Mouse (Mus musculus) bone marrow macrophage, adult 2 months (primary cell): ENCODE results near the gene Fkbp1b. TPM values are rescaled to one million over a fixed set of nuclear protein-coding genes. Genes with fewer than 3 reads are reported as not detected.
"Not testable (repeated sequence)": the region's sequence is repeated elsewhere in the genome, so short reads cannot be mapped to it uniquely, and the experiment has no call there.

ENCODE experiments used
- H3K27ac ChIP-seq: 2 replicates; pipeline ENCODE4 v1.5.1; 2012; ENCODE audit warnings: low read depth, low read length; ENCODE audit not compliant: insufficient read depth
- H3K4me1 ChIP-seq: 2 replicates; pipeline ENCODE4 v1.6.1; 2012; ENCODE audit warnings: low read length; ENCODE audit not compliant: control insufficient read depth, insufficient read depth
- H3K4me3 ChIP-seq: 2 replicates; pipeline ENCODE4 v1.5.1; 2012; ENCODE audit warnings: mild to moderate bottlenecking, low read length, moderate library complexity; ENCODE audit not compliant: insufficient read depth
- CTCF ChIP-seq: IDR thresholded peaks from 2 replicates; pipeline ENCODE4 v1.5.1; 2012; ENCODE audit warnings: low read depth, mild to moderate bottlenecking, low read length, moderate library complexity
- POLR2A ChIP-seq: IDR thresholded peaks from 2 replicates; pipeline ENCODE4 v1.6.1; 2012; ENCODE audit warnings: mild to moderate bottlenecking, low read depth, low read length, borderline replicate concordance
- polyA plus RNA-seq: library from polyadenylated mRNA; stranded (reverse); fragments of >200 nt; gene quantifications from 2 replicates; pipeline ENCODE4 v1.2.4, GENCODE M21; 2012; ENCODE audit not compliant: missing spikeins, insufficient read depth, insufficient read length

Fkbp1b gene
- polyA plus RNA-seq = 40.5 and 41.7 TPM in 2 replicates

DNA sequence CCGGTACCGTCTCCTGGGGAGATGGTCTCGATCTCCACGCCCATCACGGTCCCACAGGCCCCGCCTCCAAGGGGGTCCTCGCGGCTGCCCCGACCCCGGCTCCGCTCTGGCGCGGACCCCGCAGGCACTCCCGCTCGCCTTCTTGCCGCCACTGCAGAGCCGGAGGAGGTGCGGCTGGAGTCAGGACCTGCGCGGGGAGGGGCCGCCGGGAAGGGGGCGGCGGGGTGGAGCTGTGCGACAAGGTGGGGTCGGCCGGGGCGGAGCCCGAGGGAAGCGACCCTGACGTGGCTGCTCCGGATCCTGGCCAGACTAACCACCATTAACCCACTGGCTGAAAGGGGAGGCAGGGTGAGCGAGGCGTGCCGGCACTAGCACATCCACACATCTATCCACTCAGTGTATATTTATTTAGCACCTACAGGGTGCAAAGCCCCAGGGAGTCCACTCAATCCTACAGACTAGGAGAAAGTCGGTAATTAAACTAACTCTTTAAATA is at the start of gene Fkbp1b:
Fkbp1b (minus strand) TSS at position 200 of the 496 bp plus-strand sequence.
- H3K4me1 ChIP-seq = peaks cover 19% of the 10 kb centered on the region
- peak within 1 kb of the TSS; percentile 54 for H3K27ac ChIP-seq
- TF ChIP-seq CTCF (no peak), POLR2A (no peak)
- peak within 1 kb of the TSS; percentile 83 for H3K4me3 ChIP-seq

DNA sequence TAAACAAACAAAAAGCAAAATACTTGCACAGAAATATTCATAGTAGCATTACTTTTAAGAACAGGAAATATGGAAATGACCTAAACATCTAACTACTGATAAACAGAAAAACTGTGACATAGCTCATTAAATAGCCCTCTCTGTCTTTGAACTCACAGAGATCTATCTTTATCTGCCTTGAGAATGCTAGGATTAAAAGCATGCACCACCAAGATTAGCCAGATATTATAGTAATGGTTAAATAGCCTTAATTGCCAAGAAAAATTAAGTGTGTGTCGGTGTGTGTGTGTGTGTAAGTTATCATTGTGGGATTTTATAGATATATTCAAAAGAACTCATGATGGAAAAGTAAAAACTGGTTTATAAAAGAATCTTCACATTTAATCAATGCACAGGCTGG is 48.5 kb upstream of the Fkbp1b start:
- TF ChIP-seq POLR2A (no peak), CTCF (no peak)
- no peaks in the 10 kb centered on the region for H3K4me1 ChIP-seq
- no peak overlapping the region for H3K4me3 ChIP-seq
- no peak overlapping the region for H3K27ac ChIP-seq

DNA sequence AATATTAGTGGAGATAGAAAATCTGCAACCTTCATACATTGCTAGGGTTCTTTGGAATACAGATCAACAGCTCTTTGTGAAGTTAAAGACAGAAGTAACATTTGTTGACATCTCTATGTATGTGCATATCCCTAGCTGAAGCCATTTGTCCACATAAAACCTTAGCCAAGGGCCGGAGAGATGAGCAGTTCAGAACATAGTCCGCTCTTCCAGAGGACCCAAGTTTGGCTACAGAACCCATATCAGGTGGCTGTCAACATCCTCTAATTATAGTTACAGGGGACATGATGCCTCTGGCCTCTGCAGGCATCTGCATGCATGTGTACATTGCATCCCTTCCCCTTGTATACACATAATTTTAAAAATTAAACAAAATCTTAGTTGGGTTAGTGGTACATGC is 47.9 kb upstream of the Fkbp1b start:
- Histone ChIP-seq H3K27ac (no peak overlapping the region), H3K4me3 (no peak overlapping the region), H3K4me1 (no peaks in the 10 kb centered on the region)
- TF ChIP-seq CTCF = no peak
- TF ChIP-seq POLR2A = no peak

DNA sequence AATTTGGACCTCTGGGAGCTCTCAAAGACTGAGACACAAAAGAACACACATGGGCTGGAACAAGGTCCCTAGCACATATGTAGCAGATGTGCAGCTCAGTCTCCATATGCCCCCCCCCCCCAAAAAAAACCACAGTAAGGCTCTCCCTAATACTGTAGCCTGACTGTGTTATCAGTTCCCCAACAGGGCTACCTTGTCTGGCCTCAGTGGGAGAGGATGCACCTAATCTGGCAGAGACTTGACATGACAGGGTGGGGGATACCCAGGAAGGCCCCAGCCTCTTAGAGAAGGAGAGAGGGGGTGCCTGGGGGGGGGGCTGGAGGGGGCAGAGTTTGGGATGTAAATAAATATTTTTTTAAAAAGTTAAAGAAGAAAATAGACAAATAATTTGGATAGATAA is 47.3 kb upstream of the Fkbp1b start:
- no peaks in the 10 kb centered on the region for H3K4me1 ChIP-seq
- no peak overlapping the region for H3K4me3 ChIP-seq
- H3K27ac ChIP-seq = no peak overlapping the region
- TF ChIP-seq CTCF = no peak
- no peak for TF ChIP-seq POLR2A

DNA sequence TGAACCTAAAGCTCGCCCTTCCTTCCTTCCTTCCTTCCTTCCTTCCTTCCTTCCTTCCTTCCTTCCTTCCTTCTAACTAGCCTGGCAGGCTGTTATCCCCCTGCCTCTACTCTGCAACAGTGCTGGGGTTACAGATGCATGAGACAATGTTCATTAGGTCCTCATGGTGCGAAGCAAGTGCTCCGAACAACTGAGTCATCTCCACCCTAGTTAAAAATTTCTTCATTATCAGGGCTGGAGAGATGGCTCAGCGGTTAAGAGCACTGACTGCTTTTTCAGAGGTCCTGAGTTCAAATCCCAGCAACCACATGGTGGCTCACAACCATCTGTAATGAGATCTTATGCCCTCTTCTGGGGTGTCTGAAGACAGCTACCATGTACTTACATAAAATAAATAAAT is 45.2 kb upstream of the Fkbp1b start:
- not testable (repeated sequence) for H3K27ac ChIP-seq, H3K4me3 ChIP-seq, H3K4me1 ChIP-seq

DNA sequence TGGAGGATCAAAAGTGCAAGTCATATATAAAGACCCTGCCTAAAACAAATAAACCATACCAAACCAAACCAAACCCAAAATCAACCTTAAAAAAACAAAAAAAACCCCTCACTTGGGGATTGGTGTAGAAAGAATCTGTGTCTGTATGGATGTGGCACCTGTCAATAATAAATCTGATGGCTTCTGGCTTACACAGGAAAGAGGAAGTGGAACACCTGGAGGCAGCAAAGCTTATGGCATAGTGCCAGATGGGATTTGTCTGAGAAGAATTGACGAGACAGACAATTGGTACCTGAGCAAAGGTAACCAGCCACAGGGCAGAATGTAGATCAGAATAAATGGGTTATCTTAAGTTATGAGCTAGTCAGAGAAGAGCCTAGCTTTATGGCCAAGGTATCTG is 43.7 kb upstream of the Fkbp1b start:
- Histone ChIP-seq H3K4me3 (no peak overlapping the region), H3K27ac (no peak overlapping the region), H3K4me1 (no peaks in the 10 kb centered on the region)
- TF ChIP-seq CTCF (no peak), POLR2A (no peak)

DNA sequence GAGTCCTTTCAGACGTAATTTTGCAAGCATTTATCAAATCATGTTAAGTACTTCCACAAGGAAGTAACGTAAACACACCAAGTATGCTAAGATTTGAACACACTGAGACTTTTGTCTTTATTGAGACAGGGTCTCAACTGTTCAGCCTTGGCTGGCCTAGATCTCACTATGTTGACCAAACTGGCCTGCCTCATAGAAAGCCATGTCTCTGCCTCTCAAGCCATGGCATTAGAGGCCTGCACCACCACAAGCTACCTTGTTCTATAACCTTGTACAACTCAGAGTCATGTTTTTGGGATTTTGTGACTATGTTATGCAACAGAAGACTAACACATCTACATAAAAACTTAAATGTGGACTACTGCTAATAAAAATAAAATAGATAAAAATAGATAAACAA is 40.7 kb upstream of the Fkbp1b start:
- TF ChIP-seq POLR2A (no peak), CTCF (no peak)
- H3K27ac ChIP-seq = no peak overlapping the region
- H3K4me3 ChIP-seq = no peak overlapping the region
- H3K4me1 ChIP-seq = no peaks in the 10 kb centered on the region

DNA sequence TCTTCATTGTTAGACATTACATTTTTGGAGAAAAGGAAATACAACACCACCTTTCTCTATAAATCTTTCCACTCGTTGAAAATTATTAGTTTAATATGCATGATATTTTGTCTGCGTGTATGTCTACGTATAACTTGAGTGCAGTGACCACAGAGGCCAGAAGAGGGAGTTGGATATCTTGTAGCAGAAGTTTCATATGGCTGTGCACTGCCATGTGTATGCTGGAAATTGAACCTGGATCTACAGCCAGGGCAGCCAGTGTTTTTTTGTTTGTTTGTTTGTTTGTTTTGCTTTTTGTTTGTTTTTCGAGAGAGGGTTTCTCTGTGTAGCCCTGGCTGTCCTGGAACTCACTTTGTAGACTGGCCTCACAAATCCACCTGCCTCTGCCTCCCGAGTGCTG is 37.7 kb upstream of the Fkbp1b start:
- H3K27ac ChIP-seq = no peak overlapping the region
- H3K4me1 ChIP-seq = no peaks in the 10 kb centered on the region
- TF ChIP-seq POLR2A (no peak), CTCF (no peak)
- H3K4me3 ChIP-seq = no peak overlapping the region

DNA sequence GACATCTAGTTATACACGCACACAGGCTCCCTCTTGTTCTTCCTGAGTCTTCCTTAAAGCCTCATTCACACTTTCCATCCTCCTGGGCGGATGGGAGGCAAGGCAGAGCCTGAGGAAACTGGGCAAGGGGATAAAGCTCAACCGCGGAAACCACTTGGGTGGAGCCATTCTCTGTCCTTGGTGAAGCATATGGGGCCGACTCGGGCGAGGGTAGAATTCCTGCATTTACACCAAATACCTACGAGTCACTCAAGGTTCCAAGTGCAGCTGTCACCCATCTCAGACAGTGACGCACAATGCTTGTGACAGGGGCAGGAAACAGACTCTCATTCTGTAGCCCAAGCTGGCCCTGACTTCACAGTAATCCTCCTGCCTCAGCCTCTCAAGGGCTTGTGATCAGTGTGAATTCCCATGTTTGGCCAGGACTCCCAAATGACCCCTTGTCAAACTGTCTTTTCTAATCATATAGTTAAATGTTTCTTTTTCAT is 36.9 kb upstream of the Fkbp1b start:
- Histone ChIP-seq H3K4me3 (no peak overlapping the region), H3K27ac (no peak overlapping the region), H3K4me1 (no peaks in the 10 kb centered on the region)
- TF ChIP-seq POLR2A = no peak
- no peak for TF ChIP-seq CTCF

DNA sequence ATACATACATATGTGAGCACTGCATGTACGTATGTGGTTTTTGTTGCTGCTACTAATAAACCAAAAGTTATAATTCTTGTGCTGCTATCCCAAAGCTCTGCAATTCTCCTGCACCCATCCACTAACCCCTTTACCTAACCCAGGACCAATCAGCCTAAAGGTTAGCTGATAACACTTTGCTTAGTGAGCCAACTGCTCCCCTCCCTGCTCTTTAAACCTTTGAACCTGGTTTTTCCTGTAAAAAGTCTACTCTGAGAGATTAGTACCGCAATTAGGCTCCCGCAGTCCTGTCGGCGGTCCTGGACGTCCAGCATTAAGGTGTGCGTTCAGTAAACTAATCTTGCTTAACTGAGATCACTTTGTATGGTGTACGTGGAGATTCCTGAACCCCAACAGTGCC is 34.2 kb upstream of the Fkbp1b start:
- no peak overlapping the region for H3K27ac ChIP-seq
- no peak overlapping the region for H3K4me3 ChIP-seq
- H3K4me1 ChIP-seq = no peaks in the 10 kb centered on the region
- TF ChIP-seq POLR2A (no peak), CTCF (no peak)

DNA sequence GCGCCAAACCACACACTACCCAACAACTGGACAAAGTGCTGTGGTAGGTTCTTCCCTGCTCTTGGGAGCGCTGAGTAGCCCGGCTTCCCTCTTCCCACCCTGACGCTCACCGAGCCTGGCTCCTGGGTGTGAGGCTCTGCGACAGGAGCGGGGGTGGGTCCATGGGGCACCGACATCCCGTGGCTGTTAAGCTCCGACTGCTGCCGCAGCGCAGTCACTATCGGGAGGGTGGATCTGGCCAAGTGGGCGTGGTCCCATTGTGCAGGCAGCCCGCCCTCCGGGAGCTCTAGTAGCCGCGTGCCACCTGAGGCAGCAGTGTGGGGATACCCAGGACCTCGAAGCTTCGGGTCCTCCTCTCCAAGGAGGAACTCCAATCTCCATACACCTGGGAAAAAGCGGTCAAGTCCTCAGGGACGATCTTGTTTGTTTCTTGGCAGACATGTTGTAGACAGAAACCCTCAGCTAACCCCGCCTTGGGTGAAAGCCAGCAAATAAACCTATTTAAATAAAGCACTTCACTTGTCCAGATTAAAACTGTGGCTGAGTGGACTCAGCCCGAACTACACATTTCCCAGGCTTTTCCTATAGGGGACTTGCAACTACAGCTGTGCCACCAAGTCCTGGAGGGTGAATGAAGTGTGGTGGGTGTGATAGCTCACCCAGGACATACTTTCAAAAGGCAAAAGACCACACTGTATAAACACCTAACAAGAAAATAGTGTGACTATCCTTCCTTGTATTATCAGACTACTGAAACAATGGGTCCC is 33.0 kb upstream of the Fkbp1b start, which contains the start of gene Mfsd2b:
Mfsd2b (minus strand) TSS at position 199 of the 767 bp plus-strand sequence.
- peak within 1 kb of the TSS; percentile 47 for H3K4me3 ChIP-seq
- no peak for TF ChIP-seq CTCF
- no peak for TF ChIP-seq POLR2A
- no peaks in the 10 kb centered on the region for H3K4me1 ChIP-seq
- no peak within 1 kb of the TSS for H3K27ac ChIP-seq

DNA sequence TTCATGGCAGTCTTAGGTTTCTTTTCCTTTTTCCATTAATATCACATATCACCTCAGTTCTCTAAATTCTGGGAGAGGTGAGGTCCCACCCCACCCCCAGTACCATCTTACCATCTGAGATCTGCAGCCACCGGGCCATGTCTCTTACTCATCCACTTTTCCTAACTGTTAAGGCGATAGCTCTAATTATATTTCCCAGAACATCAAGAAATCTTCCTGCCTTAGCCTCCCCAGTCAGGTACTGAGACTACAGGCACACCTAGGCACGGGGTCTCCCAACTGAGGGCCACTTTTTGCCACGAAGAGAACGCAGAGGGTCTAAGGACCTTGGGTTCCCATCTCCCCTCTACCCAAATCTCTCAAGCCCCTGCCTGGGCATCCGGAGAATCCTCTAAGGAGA is 32.1 kb upstream of the Fkbp1b start:
- Histone ChIP-seq H3K4me1 (no peaks in the 10 kb centered on the region), H3K27ac (no peak overlapping the region), H3K4me3 (no peak overlapping the region)

More for the DNA sequence above, 32.1 kb upstream of the Fkbp1b start:
- no peak for TF ChIP-seq CTCF
- no peak for TF ChIP-seq POLR2A
